Mouse (Mus musculus): Measurements from ENCODE around the gene Ephb2. TPM values are rescaled to one million over a fixed set of nuclear protein-coding genes. Genes with fewer than 3 reads are reported as not detected.

Ephb2 gene
- total RNA-seq, 1 experiment: 15.5 TPM

DNA sequence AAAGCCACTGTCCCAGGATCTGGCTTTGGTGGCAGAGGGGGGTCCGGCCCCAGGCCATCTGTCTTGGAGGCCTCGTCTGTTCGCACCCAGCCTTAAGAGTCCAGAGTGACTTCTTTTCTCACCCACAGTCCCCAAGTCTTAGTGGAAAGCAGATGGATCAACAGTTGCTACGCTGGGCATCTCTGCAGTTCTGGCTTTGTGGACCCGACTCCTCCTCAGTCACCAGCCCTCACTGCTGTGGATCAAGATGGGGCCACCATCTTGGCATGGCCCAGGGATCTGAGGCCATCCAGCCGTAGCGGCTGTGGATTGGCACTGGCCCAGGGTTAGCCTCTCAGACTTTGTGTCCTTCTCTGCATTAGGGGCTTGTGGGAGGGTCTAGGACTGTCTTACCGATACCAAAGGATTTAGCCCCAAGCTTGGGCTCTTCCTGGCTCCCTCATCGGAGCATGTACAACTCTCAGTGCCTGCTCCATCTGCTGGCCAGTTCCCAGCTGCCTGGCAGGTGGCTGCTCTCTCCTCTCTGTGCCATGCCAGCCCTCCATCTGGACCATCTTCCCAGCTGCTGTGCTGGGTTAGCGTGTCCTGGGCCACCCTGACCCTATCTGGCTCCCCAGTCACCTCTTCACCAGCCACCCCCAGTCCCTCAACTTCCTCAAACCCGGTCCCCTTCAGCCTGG is 137.2 kb downstream of the Ephb2 start:
- no peak overlapping the region for H3K27ac ChIP-seq (ENCODE audit: insufficient read depth, low read depth, low read length, poor library complexity, severe bottlenecking)
- peaks cover 0 to 4% of the 10 kb centered on the region in 2 experiments; a peak in 1 of 4 replicates for H3K4me1 ChIP-seq (ENCODE audit: control insufficient read depth in 2 of 2, insufficient read depth in 2 of 2, low read length in 2 of 2, poor library complexity in 1 of 2)
- in situ Hi-C loops (cut with MboI; ENCODE audit: low sequenced_read_pairs in 2 of 2, unreplicated experiment in 2 of 2): no loop called here

DNA sequence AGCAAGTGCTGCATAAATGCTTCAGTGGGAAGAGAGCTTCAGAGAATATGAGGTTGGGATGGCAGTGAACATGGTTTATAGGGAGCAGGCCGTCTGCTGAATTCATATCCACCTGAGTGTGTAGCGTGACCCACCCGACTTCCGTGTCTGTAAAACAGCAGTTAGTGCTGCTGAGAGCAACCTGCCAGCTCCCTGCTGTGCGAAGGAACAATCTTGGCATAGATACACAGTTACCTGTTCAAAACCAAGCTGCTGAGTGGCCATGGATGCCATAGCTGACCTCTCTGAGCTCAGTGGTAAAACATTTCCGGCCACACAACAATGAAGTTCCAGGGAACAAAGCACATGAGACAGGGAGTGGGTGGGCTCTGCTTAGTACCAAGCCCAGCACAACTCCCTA is 138.5 kb downstream of the Ephb2 start:
- no peaks in the 10 kb centered on the region for H3K9me3 ChIP-seq (ENCODE audit: control insufficient read depth, insufficient read depth, low read depth, low read length)
- H3K27ac ChIP-seq (ENCODE audit: insufficient read depth, low read depth, low read length, poor library complexity, severe bottlenecking): no peak overlapping the region
- H3K36me3 ChIP-seq (ENCODE audit: control insufficient read depth, insufficient read depth, low read length, poor library complexity, severe bottlenecking): peaks cover 2% of the 10 kb centered on the region; the same call in 1 of the 2 replicates
- H3K4me3 ChIP-seq (ENCODE audit: insufficient read depth in 1 of 2, low read depth in 1 of 2, low read length in 2 of 2, poor library complexity in 1 of 2, severe bottlenecking in 1 of 2): no peak overlapping the region
- no peak for DNase-seq (ENCODE audit: low read depth, low spot score)
- peaks cover 0 to under 1% of the 10 kb centered on the region in 2 experiments; a peak in 1 of 4 replicates for H3K4me1 ChIP-seq (ENCODE audit: control insufficient read depth in 2 of 2, insufficient read depth in 2 of 2, low read length in 2 of 2, poor library complexity in 1 of 2)
- in situ Hi-C loops (cut with MboI; ENCODE audit: low sequenced_read_pairs in 2 of 2, unreplicated experiment in 2 of 2): no loop called here
- no peak overlapping the region for H3K9ac ChIP-seq (ENCODE audit: insufficient read depth, low read depth, low read length, poor library complexity, severe bottlenecking)
- no peak for TF ChIP-seq CHD2 (IDR thresholded peaks at IDR 0.05; ENCODE audit: low read depth, low read length)

More for the DNA sequence above, 137.2 kb downstream of the Ephb2 start:
- Histone ChIP-seq H3K4me3 (ENCODE audit: insufficient read depth in 1 of 2, low read depth in 1 of 2, low read length in 2 of 2, poor library complexity in 1 of 2, severe bottlenecking in 1 of 2) (no peak overlapping the region), H3K9ac (ENCODE audit: insufficient read depth, low read depth, low read length, poor library complexity, severe bottlenecking) (no peak overlapping the region), H3K36me3 (ENCODE audit: control insufficient read depth, insufficient read depth, low read length, poor library complexity, severe bottlenecking) (peaks cover 2% of the 10 kb centered on the region; the same call in 1 of the 2 replicates), H3K9me3 (ENCODE audit: control insufficient read depth, insufficient read depth, low read depth, low read length) (no peaks in the 10 kb centered on the region)
- no peak for DNase-seq (ENCODE audit: low read depth, low spot score)
- TF ChIP-seq ZC3H11A (IDR thresholded peaks at IDR 0.05; ENCODE audit: borderline replicate concordance, low read depth, low read length): no peak
- TF ChIP-seq MAFK (IDR thresholded peaks at IDR 0.05; ENCODE audit: insufficient read depth, low read depth, low read length): no peak
- no peak for TF ChIP-seq ZNF384 (IDR thresholded peaks at IDR 0.05; ENCODE audit: low read depth, low read length)
- TF ChIP-seq HCFC1 (IDR thresholded peaks at IDR 0.05; ENCODE audit: borderline replicate concordance, insufficient read depth, low read length): no peak
- TF ChIP-seq CHD2 (IDR thresholded peaks at IDR 0.05; ENCODE audit: low read depth, low read length): no peak

DNA sequence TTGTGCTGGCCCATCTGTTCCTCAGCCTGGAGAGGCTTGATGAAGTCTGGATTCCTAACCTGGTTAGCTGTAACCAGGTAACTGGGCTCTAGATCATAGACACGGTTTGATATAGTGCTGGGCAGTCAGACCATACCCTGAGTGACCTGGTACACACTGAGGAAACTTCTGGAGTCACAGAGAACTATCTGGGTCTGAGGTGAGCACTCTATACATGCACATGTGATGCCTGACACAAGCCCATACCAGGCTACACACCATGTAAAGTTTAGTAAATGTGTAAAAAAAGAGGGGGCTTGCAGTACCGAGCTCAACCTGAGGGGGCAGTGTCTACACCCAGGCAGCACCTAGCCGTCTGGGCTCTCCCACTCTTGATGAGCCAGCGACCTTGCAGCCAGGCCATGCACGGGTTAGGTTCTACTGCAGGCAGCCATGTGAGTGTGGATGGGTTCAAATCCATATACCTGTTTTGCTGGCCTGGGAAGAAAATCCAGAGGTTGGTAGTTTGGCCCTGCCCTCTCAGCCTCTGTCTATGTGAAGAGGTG is 139.3 kb downstream of the Ephb2 start:
- no peak overlapping the region for H3K4me3 ChIP-seq (ENCODE audit: insufficient read depth in 1 of 2, low read depth in 1 of 2, low read length in 2 of 2, poor library complexity in 1 of 2, severe bottlenecking in 1 of 2)
- no peaks in the 10 kb centered on the region for H3K9me3 ChIP-seq (ENCODE audit: control insufficient read depth, insufficient read depth, low read depth, low read length)
- H3K4me1 ChIP-seq (ENCODE audit: control insufficient read depth in 2 of 2, insufficient read depth in 2 of 2, low read length in 2 of 2, poor library complexity in 1 of 2): no peaks in the 10 kb centered on the region; a peak in 1 of 4 replicates
- no peak overlapping the region for H3K9ac ChIP-seq (ENCODE audit: insufficient read depth, low read depth, low read length, poor library complexity, severe bottlenecking)
- DNase-seq (ENCODE audit: low read depth, low spot score): peak; percentile 57
- H3K27ac ChIP-seq (ENCODE audit: insufficient read depth, low read depth, low read length, poor library complexity, severe bottlenecking): no peak overlapping the region
- TF ChIP-seq ZC3H11A (IDR thresholded peaks at IDR 0.05; ENCODE audit: borderline replicate concordance, low read depth, low read length) (peak; percentile 28; the same call in 1 of the 2 replicates), ZNF384 (IDR thresholded peaks at IDR 0.05; ENCODE audit: low read depth, low read length) (no peak)
- peaks cover 2% of the 10 kb centered on the region; the same call in 1 of the 2 replicates for H3K36me3 ChIP-seq (ENCODE audit: control insufficient read depth, insufficient read depth, low read length, poor library complexity, severe bottlenecking)
- in situ Hi-C loops (cut with MboI; ENCODE audit: low sequenced_read_pairs in 2 of 2, unreplicated experiment in 2 of 2): no loop called here

DNA sequence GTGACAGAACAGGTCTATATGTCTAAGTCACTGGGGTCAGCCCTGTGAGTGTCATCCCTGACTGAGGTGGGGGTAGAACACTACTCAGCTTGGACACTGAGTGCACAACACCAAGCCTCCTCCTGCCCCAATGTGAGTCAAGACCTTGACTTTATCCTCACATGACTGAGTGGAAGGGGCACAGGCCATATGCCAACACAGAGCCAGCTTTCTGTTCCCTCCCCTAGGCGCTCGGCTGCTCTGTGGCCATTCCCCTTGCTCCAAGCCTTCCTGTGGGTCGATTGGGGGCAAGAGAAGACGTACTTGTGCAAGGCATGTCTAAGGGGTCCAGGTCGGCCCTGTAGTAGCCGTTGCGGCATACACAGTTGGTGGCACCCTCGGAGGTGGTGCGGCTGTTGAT is 140.1 kb downstream of the Ephb2 start:
- H3K36me3 ChIP-seq (ENCODE audit: control insufficient read depth, insufficient read depth, low read length, poor library complexity, severe bottlenecking): peaks cover 2% of the 10 kb centered on the region; the same call in 1 of the 2 replicates
- no peak overlapping the region for H3K9ac ChIP-seq (ENCODE audit: insufficient read depth, low read depth, low read length, poor library complexity, severe bottlenecking)

More for the DNA sequence above, 140.1 kb downstream of the Ephb2 start:
- in situ Hi-C loops (cut with MboI; ENCODE audit: low sequenced_read_pairs in 2 of 2, unreplicated experiment in 2 of 2): no loop called here
- no peak overlapping the region for H3K4me3 ChIP-seq (ENCODE audit: insufficient read depth in 1 of 2, low read depth in 1 of 2, low read length in 2 of 2, poor library complexity in 1 of 2, severe bottlenecking in 1 of 2)
- TF ChIP-seq HCFC1 (IDR thresholded peaks at IDR 0.05; ENCODE audit: borderline replicate concordance, insufficient read depth, low read length) (no peak), ZNF384 (IDR thresholded peaks at IDR 0.05; ENCODE audit: low read depth, low read length) (no peak), MAFK (IDR thresholded peaks at IDR 0.05; ENCODE audit: insufficient read depth, low read depth, low read length) (no peak), ZC3H11A (IDR thresholded peaks at IDR 0.05; ENCODE audit: borderline replicate concordance, low read depth, low read length) (no peak)
- no peaks in the 10 kb centered on the region; a peak in 1 of 4 replicates for H3K4me1 ChIP-seq (ENCODE audit: control insufficient read depth in 2 of 2, insufficient read depth in 2 of 2, low read length in 2 of 2, poor library complexity in 1 of 2)
- no peak overlapping the region for H3K27ac ChIP-seq (ENCODE audit: insufficient read depth, low read depth, low read length, poor library complexity, severe bottlenecking)
- H3K9me3 ChIP-seq (ENCODE audit: control insufficient read depth, insufficient read depth, low read depth, low read length): no peaks in the 10 kb centered on the region
- no peak for DNase-seq (ENCODE audit: low read depth, low spot score)

Data from ES-E14 (cell line).